Mouse (Mus musculus) heart, adult 2 months (tissue): ENCODE measurements around the gene Ubash3b.

ENCODE experiments used
- CTCF ChIP-seq: fragments of 200-600 bp; IDR thresholded peaks from 2 replicates; pipeline ENCODE4 v1.8.1; 2022; ENCODE audit warnings: antibody characterized with exemption, mild to moderate bottlenecking, moderate library complexity
- EP300 ChIP-seq: fragments of 200-500 bp; IDR thresholded peaks from 2 replicates; pipeline ENCODE4 v1.6.1; 2011; ENCODE audit warnings: low read depth, low read length, control low read depth; ENCODE audit not compliant: insufficient read depth
- POLR2A ChIP-seq: fragments of 200-500 bp; IDR thresholded peaks from 2 replicates; pipeline ENCODE4 v1.6.1; 2011; ENCODE audit warnings: mild to moderate bottlenecking, low read depth, low read length, control low read depth; ENCODE audit not compliant: insufficient read depth

DNA sequence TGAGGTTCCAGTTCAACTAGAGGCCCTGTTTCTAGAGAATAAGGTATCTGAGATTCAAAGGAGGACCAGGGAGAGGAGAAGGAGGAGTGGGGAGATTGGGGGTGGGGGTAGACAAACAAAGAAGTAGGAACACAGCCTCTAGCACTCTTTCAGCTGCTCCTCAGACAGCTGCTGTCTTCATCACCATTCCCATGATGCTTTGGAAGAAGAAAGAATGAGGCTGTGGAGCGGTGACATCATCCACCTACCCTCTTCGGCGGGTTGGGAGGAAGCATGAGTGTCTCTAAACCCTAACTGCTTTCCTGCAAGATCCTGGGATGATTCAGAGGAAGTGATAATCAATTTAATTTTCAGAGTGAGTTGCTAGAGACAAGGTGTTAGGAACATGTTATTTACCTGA is 112.7 kb downstream of the Ubash3b start:
- TF ChIP-seq POLR2A (no peak), CTCF (no peak), EP300 (no peak)
